24 mouse cellular contexts compared by ENCODE assay signal in genomic region chr1:152838026-152838702, GRCm38 (mm10). TPM values are rescaled to one million over a fixed set of nuclear protein-coding genes. Genes with fewer than 3 reads are reported as not detected.
DNase-seq lines count a peak whose midpoint lies in the region; ATAC-seq and TF ChIP-seq lines count a peak whose summit lies in the region.
"Had no signal": no experiment of that assay in that cellular context is flagged by ENCODE, and none has a peak within 500 bp of the region (broad histone marks: within the 10 kb centered on the region; RNA-seq: fewer than 3 reads in every experiment).

No protein-coding gene starts in this region.

- no peak for ATAC-seq in forebrain, postnatal 0 days
- ATAC-seq in forebrain, embryonic 11.5 days (replicated peaks; ENCODE audit: low FRiP score) = no peak
- ATAC-seq in midbrain, postnatal 0 days (ENCODE audit: low FRiP score) = no peak
- ATAC-seq in midbrain, embryonic 16.5 days = no peak
- peak; percentile 41 for ATAC-seq in monocyte, adult 5-6 weeks (replicated peaks; ENCODE audit: insufficient number of reproducible peaks, low FRiP score, low TSS enrichment, poor library complexity, severe bottlenecking)
- ATAC-seq: activated CD4-positive, CD25-positive, alpha-beta regulatory T cell, adult 4 months; CD4-positive, CD25-positive, alpha-beta regulatory T cell, adult 4 months had no signal

- WGBS in forebrain, postnatal 0 days = 81% methylated on average over 11 of the region's 11 CpGs
- WGBS in forebrain, embryonic 11.5 days = 89% methylated on average over 10 of the region's 11 CpGs
- WGBS in midbrain, postnatal 0 days = 87% methylated on average over 11 of the region's 11 CpGs
- 84% methylated on average over 10 of the region's 11 CpGs for WGBS in midbrain, embryonic 16.5 days
- 70% methylated on average over 11 of the region's 11 CpGs for WGBS in heart, adult 2 months

- no peaks in the 10 kb centered on the region for H3K4me1 ChIP-seq in forebrain, postnatal 0 days (ENCODE audit: insufficient read depth)
- no peaks in the 10 kb centered on the region for H3K4me1 ChIP-seq in forebrain, embryonic 11.5 days (replicated peaks; ENCODE audit: control insufficient read depth, insufficient read depth, low read length)
- H3K4me1 ChIP-seq in midbrain, postnatal 0 days (ENCODE audit: insufficient read depth, low read length) = no peaks in the 10 kb centered on the region
- no peaks in the 10 kb centered on the region for H3K4me1 ChIP-seq in midbrain, embryonic 16.5 days (ENCODE audit: control insufficient read depth, insufficient read depth, low read length)
- H3K4me1 ChIP-seq in cortical plate, adult 2 months (ENCODE audit: control insufficient read depth, insufficient read depth, low read length) = peaks cover 2% of the 10 kb centered on the region; the same call in 1 of the 2 replicates
- no peaks in the 10 kb centered on the region; the same call in 1 of the 2 replicates for H3K4me1 ChIP-seq in heart, adult 2 months (ENCODE audit: control insufficient read depth, insufficient read depth, low read length)
- H3K4me1 ChIP-seq: forebrain, embryonic 10.5 days; heart, embryonic 13.5 days; hindbrain, embryonic 13.5 days; liver, embryonic 13.5 days; midbrain, embryonic 10.5 days; neural tube, embryonic 12.5 days had no signal

- no peaks in the 10 kb centered on the region for H3K79me2 ChIP-seq in heart, adult 2 months (replicated peaks; ENCODE audit: control insufficient read depth, insufficient read depth, low read length)

- H3K9me3 ChIP-seq in forebrain, postnatal 0 days (ENCODE audit: low read length) = no peaks in the 10 kb centered on the region
- H3K9me3 ChIP-seq in forebrain, embryonic 11.5 days (ENCODE audit: control insufficient read depth, low read length) = no peaks in the 10 kb centered on the region
- H3K9me3 ChIP-seq in midbrain, postnatal 0 days (ENCODE audit: low read length) = no peaks in the 10 kb centered on the region
- no peaks in the 10 kb centered on the region for H3K9me3 ChIP-seq in midbrain, embryonic 16.5 days (replicated peaks; ENCODE audit: control insufficient read depth, low read length, poor library complexity, severe bottlenecking)
- H3K9me3 ChIP-seq: forebrain, embryonic 10.5 days; heart, embryonic 13.5 days; hindbrain, embryonic 13.5 days; liver, embryonic 13.5 days; midbrain, embryonic 10.5 days; neural tube, embryonic 12.5 days had no signal

- no peak overlapping the region for H3K27ac ChIP-seq in forebrain, postnatal 0 days (ENCODE audit: low read depth, low read length)
- H3K27ac ChIP-seq in forebrain, embryonic 11.5 days (ENCODE audit: low read depth, low read length) = no peak overlapping the region
- no peak overlapping the region for H3K27ac ChIP-seq in midbrain, postnatal 0 days (ENCODE audit: low read depth, low read length)
- no peak overlapping the region for H3K27ac ChIP-seq in midbrain, embryonic 16.5 days (ENCODE audit: low read length)
- peak overlapping the region; percentile 1; the same call in 1 of the 2 replicates for H3K27ac ChIP-seq in cortical plate, adult 2 months (ENCODE audit: insufficient read depth, low read length)
- H3K27ac ChIP-seq in heart, adult 2 months = no peak overlapping the region
- H3K27ac ChIP-seq: forebrain, embryonic 10.5 days; heart, embryonic 13.5 days; hindbrain, embryonic 13.5 days; liver, embryonic 13.5 days; midbrain, embryonic 10.5 days; neural tube, embryonic 12.5 days had no signal

- no peak for TF ChIP-seq POLR2A in cortical plate, adult 2 months (IDR thresholded peaks at IDR 0.05; ENCODE audit: extremely low read depth, insufficient read depth, low read length)
- no peak for TF ChIP-seq POLR2A in heart, adult 2 months (IDR thresholded peaks at IDR 0.05; ENCODE audit: insufficient read depth, low read depth, low read length)

- H3K36me3 ChIP-seq in forebrain, postnatal 0 days (ENCODE audit: insufficient read depth) = peaks cover 56% of the 10 kb centered on the region
- H3K36me3 ChIP-seq in forebrain, embryonic 11.5 days (ENCODE audit: control insufficient read depth, insufficient read depth, low read length) = peaks cover 13% of the 10 kb centered on the region
- peaks cover 33% of the 10 kb centered on the region for H3K36me3 ChIP-seq in midbrain, postnatal 0 days (ENCODE audit: insufficient read depth, low read length)
- H3K36me3 ChIP-seq in midbrain, embryonic 16.5 days (ENCODE audit: control insufficient read depth, insufficient read depth, low read length) = peaks cover 34% of the 10 kb centered on the region
- peaks cover 5% of the 10 kb centered on the region; the same call in 1 of the 2 replicates for H3K36me3 ChIP-seq in heart, adult 2 months (ENCODE audit: control insufficient read depth, insufficient read depth, low read length)

- H3K27me3 ChIP-seq in forebrain, postnatal 0 days (ENCODE audit: insufficient read depth, low read length) = no peaks in the 10 kb centered on the region
- no peaks in the 10 kb centered on the region for H3K27me3 ChIP-seq in forebrain, embryonic 11.5 days (ENCODE audit: control insufficient read depth, insufficient read depth, low read length)
- no peaks in the 10 kb centered on the region for H3K27me3 ChIP-seq in midbrain, postnatal 0 days (ENCODE audit: insufficient read depth, low read length)
- no peaks in the 10 kb centered on the region for H3K27me3 ChIP-seq in midbrain, embryonic 16.5 days (ENCODE audit: control insufficient read depth, insufficient read depth, low read depth, low read length)
- no peaks in the 10 kb centered on the region for H3K27me3 ChIP-seq in heart, adult 2 months (ENCODE audit: control insufficient read depth, insufficient read depth, low read length)
- H3K27me3 ChIP-seq: heart, embryonic 13.5 days; hindbrain, embryonic 13.5 days; liver, embryonic 13.5 days; neural tube, embryonic 12.5 days had no signal

- no peak overlapping the region for H3K4me3 ChIP-seq in forebrain, postnatal 0 days (ENCODE audit: low read depth, low read length)
- no peak overlapping the region for H3K4me3 ChIP-seq in forebrain, embryonic 11.5 days (ENCODE audit: low read depth, low read length)
- no peak overlapping the region for H3K4me3 ChIP-seq in midbrain, postnatal 0 days (ENCODE audit: low read depth, low read length)
- H3K4me3 ChIP-seq in midbrain, embryonic 16.5 days (ENCODE audit: low read depth, low read length) = no peak overlapping the region
- no peak overlapping the region for H3K4me3 ChIP-seq in cortical plate, adult 2 months (ENCODE audit: insufficient read depth, low read length)
- H3K4me3 ChIP-seq in heart, adult 2 months = no peak overlapping the region
- H3K4me3 ChIP-seq: forebrain, embryonic 10.5 days; heart, embryonic 13.5 days; hindbrain, embryonic 13.5 days; liver, embryonic 13.5 days; midbrain, embryonic 10.5 days; neural tube, embryonic 12.5 days had no signal

- 0 out of 2 replicates have a peak, but pooled peaks have one; percentile 13 for TF ChIP-seq CTCF in forebrain, postnatal 0 days (IDR thresholded peaks at IDR 0.05; ENCODE audit: low read depth)
- peak; percentile 20; the same call in 1 of the 2 replicates for TF ChIP-seq CTCF in midbrain, postnatal 0 days (IDR thresholded peaks at IDR 0.05)
- TF ChIP-seq CTCF in cortical plate, adult 2 months (IDR thresholded peaks at IDR 0.05; ENCODE audit: extremely low read depth, insufficient read depth, low read length) = no peak
- TF ChIP-seq CTCF in heart, adult 2 months (IDR thresholded peaks at IDR 0.05) = no peak

- H3K4me2 ChIP-seq in forebrain, postnatal 0 days (ENCODE audit: low read depth) = no peak overlapping the region
- no peak overlapping the region for H3K4me2 ChIP-seq in forebrain, embryonic 11.5 days (ENCODE audit: low read depth, low read length, severe bottlenecking)
- H3K4me2 ChIP-seq in midbrain, postnatal 0 days (ENCODE audit: low read depth, low read length, poor library complexity, severe bottlenecking) = no peak overlapping the region
- H3K4me2 ChIP-seq in midbrain, embryonic 16.5 days (ENCODE audit: low read length) = no peak overlapping the region
- H3K4me2 ChIP-seq: heart, embryonic 13.5 days; hindbrain, embryonic 13.5 days; liver, embryonic 13.5 days; neural tube, embryonic 12.5 days had no signal

- DNase-seq in forebrain, postnatal 0 days = no peak
- no peak for DNase-seq in forebrain, embryonic 11.5 days (ENCODE audit: low spot score)
- DNase-seq in midbrain, postnatal 0 days (ENCODE audit: low spot score) = no peak
- DNase-seq in B cell, adult 2 months = no peak
- DNase-seq in heart, adult 2 months = no peak
- DNase-seq: adrenal gland, adult 8-10 months; cerebellum, adult 9-11 months; heart, postnatal 14 days; kidney, adult 2 months; kidney, postnatal 10 days; liver, embryonic 13.5 days; lung, adult 2 months; lung, postnatal 14 days; thymus, postnatal 25 days had no signal

- H3K9ac ChIP-seq in forebrain, postnatal 0 days = no peak overlapping the region
- H3K9ac ChIP-seq in forebrain, embryonic 11.5 days (ENCODE audit: low read length) = no peak overlapping the region
- no peak overlapping the region for H3K9ac ChIP-seq in midbrain, postnatal 0 days (replicated peaks; ENCODE audit: low read length, poor library complexity, severe bottlenecking)
- no peak overlapping the region for H3K9ac ChIP-seq in midbrain, embryonic 16.5 days (ENCODE audit: low read depth, low read length)
- no peak overlapping the region for H3K9ac ChIP-seq in heart, adult 2 months (ENCODE audit: low read depth, low read length)
- H3K9ac ChIP-seq: heart, embryonic 13.5 days; hindbrain, embryonic 13.5 days; liver, embryonic 13.5 days; neural tube, embryonic 12.5 days had no signal

- TF ChIP-seq EP300 in heart, adult 2 months (IDR thresholded peaks at IDR 0.05; ENCODE audit: insufficient read depth, low read depth, low read length) = no peak

- intact Hi-C loops in heart, adult 2 months (cut with DNase I) = no loop called here

RNA-seq across cellular contexts. Expression of gene Ncf2, which starts 38.2 kb away (rescaled TPM):
- total RNA-seq in forebrain, postnatal 0 days (2014; rRNA removed) = 2.3 and 4.1 TPM in 2 replicates
- 1.9 and 2.0 TPM in 2 replicates for polyA plus RNA-seq in forebrain, postnatal 0 days (2015; fragmentation: Nextera tagmentation; extraction: Ambion mirVana)
- polyA plus RNA-seq in forebrain, embryonic 11.5 days (2014; fragmentation: Nextera tagmentation; extraction: Ambion mirVana) = 2.5 TPM in 2 replicates
- 1.2 and 1.6 TPM in 2 replicates for total RNA-seq in midbrain, postnatal 0 days (2014; rRNA removed)
- polyA plus RNA-seq in midbrain, postnatal 0 days (2015; fragmentation: Nextera tagmentation; extraction: Ambion mirVana) = 1.8 and 1.9 TPM in 2 replicates
- polyA plus RNA-seq in midbrain, embryonic 16.5 days (2015; fragmentation: Nextera tagmentation; extraction: Ambion mirVana) = 1.9 and 2.3 TPM in 2 replicates
- polyA plus RNA-seq in cortical plate, adult 2 months (2012; rRNA removed) = 4.8 and 5.4 TPM in 2 replicates
- total RNA-seq in monocyte, adult 5-6 weeks (2017) = 355 to 740 TPM (median 657 TPM) in 3 replicates
- total RNA-seq in heart, adult 2 months (2021) = 1 to 10 TPM; 3.3 to 4.0 TPM
- 3.0 and 3.2 TPM in 2 replicates for polyA plus RNA-seq in heart, adult 2 months (2012; rRNA removed)

Comparison
In these comparisons a context has a peak if more than half of its experiments do, and no peak if none do; other contexts are left out.
1. CTCF ChIP-seq: peak in forebrain, postnatal 0 days (single experiment) and midbrain, postnatal 0 days (single experiment); none in cortical plate, adult 2 months (single experiment) and heart, adult 2 months (single experiment).